Mouse (Mus musculus) testis, adult 2 months (tissue): Measurements from ENCODE around the gene Mrfap1.

Experiments used
- CTCF ChIP-seq: fragments of 200-500 bp; IDR thresholded peaks from 2 replicates; pipeline ENCODE4 v1.5.1; 2012; ENCODE audit warnings: low read depth, mild to moderate bottlenecking, inconsistent platforms, low read length, moderate library complexity; ENCODE audit not compliant: control insufficient read depth, insufficient read depth, insufficient replicate concordance
- POLR2A ChIP-seq: fragments of 200-500 bp; IDR thresholded peaks from 2 replicates; pipeline ENCODE4 v1.6.1; 2012; ENCODE audit warnings: low read depth, mild to moderate bottlenecking, inconsistent platforms, low read length, moderate library complexity; ENCODE audit not compliant: control insufficient read depth

GRCm38 (mm10) chr5:36775317-36775716 lies 21.3 kb downstream of the Mrfap1 start:
- TF ChIP-seq CTCF (no peak), POLR2A (no peak)
